Mouse (Mus musculus): ENCODE results near the gene Exoc3l2. TPM values are rescaled to one million over a fixed set of nuclear protein-coding genes. Genes with fewer than 3 reads are reported as not detected.

Gene Exoc3l2
- polyA plus RNA-seq, 1 experiment from 2014 or later = 8.0 TPM

GRCm38 (mm10) chr7:19455186-19455585 lies 7.9 kb upstream of the Exoc3l2 start:
- no peaks in the 10 kb centered on the region for H3K9me3 ChIP-seq (replicated peaks; ENCODE audit: low read length)
- no peak for TF ChIP-seq CTCF (IDR thresholded peaks at IDR 0.05; ENCODE audit: low read depth)
- ATAC-seq (replicated peaks; ENCODE audit: low FRiP score, low read depth) (no peak), DNase-seq (ENCODE audit: low spot score) (no peak)
- H3K9ac ChIP-seq (ENCODE audit: low read depth, low read length) = no peak overlapping the region
- H3K27ac ChIP-seq = no peak overlapping the region
- no peak overlapping the region for H3K4me2 ChIP-seq (ENCODE audit: low read length)
- peaks cover 12% of the 10 kb centered on the region for H3K36me3 ChIP-seq (ENCODE audit: insufficient read depth, low read length)
- 97% methylated on average over 4 of the region's 4 CpGs for WGBS
- H3K4me1 ChIP-seq (replicated peaks; ENCODE audit: insufficient read depth, low read length) = peaks cover 10% of the 10 kb centered on the region; the same call in 1 of the 2 replicates
- no peak overlapping the region for H3K4me3 ChIP-seq (replicated peaks; ENCODE audit: low read depth, low read length)
- no peaks in the 10 kb centered on the region for H3K27me3 ChIP-seq (ENCODE audit: insufficient read depth, low read length)

- Histone ChIP-seq H3K27ac (no peak overlapping the region), H3K4me1 (replicated peaks; ENCODE audit: insufficient read depth, low read length) (peaks cover 10% of the 10 kb centered on the region; the same call in 1 of the 2 replicates), H3K4me2 (ENCODE audit: low read length) (no peak overlapping the region), H3K9me3 (replicated peaks; ENCODE audit: low read length) (no peaks in the 10 kb centered on the region), H3K9ac (ENCODE audit: low read depth, low read length) (no peak overlapping the region), H3K4me3 (replicated peaks; ENCODE audit: low read depth, low read length) (no peak overlapping the region), H3K27me3 (ENCODE audit: insufficient read depth, low read length) (no peaks in the 10 kb centered on the region), H3K36me3 (ENCODE audit: insufficient read depth, low read length) (peaks cover 8% of the 10 kb centered on the region)
- ATAC-seq (replicated peaks; ENCODE audit: low FRiP score, low read depth) (no peak), DNase-seq (ENCODE audit: low spot score) (no peak)
- WGBS = 70% methylated on average over 11 of the region's 11 CpGs
- no peak for TF ChIP-seq CTCF (IDR thresholded peaks at IDR 0.05; ENCODE audit: low read depth)
Measured at GRCm38 (mm10) chr7:19455819-19456495, 7.2 kb upstream of the Exoc3l2 start.

- Histone ChIP-seq H3K4me1 (replicated peaks; ENCODE audit: insufficient read depth, low read length) (peaks cover 10% of the 10 kb centered on the region; the same call in 1 of the 2 replicates), H3K27ac (no peak overlapping the region), H3K4me3 (replicated peaks; ENCODE audit: low read depth, low read length) (no peak overlapping the region), H3K9me3 (replicated peaks; ENCODE audit: low read length) (no peaks in the 10 kb centered on the region), H3K9ac (ENCODE audit: low read depth, low read length) (no peak overlapping the region), H3K36me3 (ENCODE audit: insufficient read depth, low read length) (0 out of 2 replicates have a peak, but pooled peaks cover 3% of the 10 kb centered on the region), H3K27me3 (ENCODE audit: insufficient read depth, low read length) (no peaks in the 10 kb centered on the region), H3K4me2 (ENCODE audit: low read length) (peak overlapping the region; percentile 95)
- WGBS = 92% methylated on average over 7 of the region's 7 CpGs
- no peak for ATAC-seq (replicated peaks; ENCODE audit: low FRiP score, low read depth)
- no peak for DNase-seq (ENCODE audit: low spot score)
- no peak for TF ChIP-seq CTCF (IDR thresholded peaks at IDR 0.05; ENCODE audit: low read depth)
Measured at GRCm38 (mm10) chr7:19456628-19457027, 6.5 kb upstream of the Exoc3l2 start.

- ATAC-seq (replicated peaks; ENCODE audit: low FRiP score, low read depth) = peak; percentile 18; the same call in 1 of the 2 replicates
- WGBS = 4% methylated on average over 14 of the region's 14 CpGs
- peak overlapping the region; percentile 95 for H3K4me2 ChIP-seq (ENCODE audit: low read length)
Measured at GRCm38 (mm10) chr7:19457414-19458071, 5.6 kb upstream of the Exoc3l2 start.

GRCm38 (mm10) chr7:19458072-19458486 lies 5.1 kb upstream of the Exoc3l2 start:
- no peaks in the 10 kb centered on the region for H3K27me3 ChIP-seq (ENCODE audit: insufficient read depth, low read length)
- ATAC-seq (replicated peaks; ENCODE audit: low FRiP score, low read depth) (peak; percentile 72), DNase-seq (ENCODE audit: low spot score) (peak; percentile 91)
- H3K36me3 ChIP-seq (ENCODE audit: insufficient read depth, low read length) = 0 out of 2 replicates have a peak, but pooled peaks cover 3% of the 10 kb centered on the region
- no peaks in the 10 kb centered on the region for H3K9me3 ChIP-seq (replicated peaks; ENCODE audit: low read length)
- WGBS = 0% methylated on average over 24 of the region's 31 CpGs
- H3K4me1 ChIP-seq (replicated peaks; ENCODE audit: insufficient read depth, low read length) = peaks cover 10% of the 10 kb centered on the region; the same call in 1 of the 2 replicates
- H3K27ac ChIP-seq = peak overlapping the region; percentile 85
- peak overlapping the region; percentile 83 for H3K4me3 ChIP-seq (replicated peaks; ENCODE audit: low read depth, low read length)
- peak; percentile 58 for TF ChIP-seq CTCF (IDR thresholded peaks at IDR 0.05; ENCODE audit: low read depth)
- H3K4me2 ChIP-seq (ENCODE audit: low read length) = peak overlapping the region; percentile 95
- H3K9ac ChIP-seq (ENCODE audit: low read depth, low read length) = peak overlapping the region; percentile 89

More at GRCm38 (mm10) chr7:19457414-19458071, 5.6 kb upstream of the Exoc3l2 start:
- Histone ChIP-seq H3K4me3 (replicated peaks; ENCODE audit: low read depth, low read length) (peak overlapping the region; percentile 83), H3K9me3 (replicated peaks; ENCODE audit: low read length) (no peaks in the 10 kb centered on the region), H3K27me3 (ENCODE audit: insufficient read depth, low read length) (no peaks in the 10 kb centered on the region), H3K9ac (ENCODE audit: low read depth, low read length) (peak overlapping the region; percentile 89), H3K4me1 (replicated peaks; ENCODE audit: insufficient read depth, low read length) (peaks cover 10% of the 10 kb centered on the region; the same call in 1 of the 2 replicates), H3K36me3 (ENCODE audit: insufficient read depth, low read length) (0 out of 2 replicates have a peak, but pooled peaks cover 3% of the 10 kb centered on the region), H3K27ac (peak overlapping the region; percentile 85)
- TF ChIP-seq CTCF (IDR thresholded peaks at IDR 0.05; ENCODE audit: low read depth) = no peak
- DNase-seq (ENCODE audit: low spot score) = no peak

- H3K36me3 ChIP-seq (ENCODE audit: insufficient read depth, low read length) = 0 out of 2 replicates have a peak, but pooled peaks cover 3% of the 10 kb centered on the region
- TF ChIP-seq CTCF (IDR thresholded peaks at IDR 0.05; ENCODE audit: low read depth) = no peak
- 0% methylated on average over 19 of the region's 42 CpGs for WGBS
- peak within 1 kb of the TSS; percentile 85 for H3K27ac ChIP-seq
- H3K4me3 ChIP-seq (replicated peaks; ENCODE audit: low read depth, low read length) = peak within 1 kb of the TSS; percentile 83
- H3K4me2 ChIP-seq (ENCODE audit: low read length) = peak within 1 kb of the TSS; percentile 95
- peaks cover 10% of the 10 kb centered on the region; the same call in 1 of the 2 replicates for H3K4me1 ChIP-seq (replicated peaks; ENCODE audit: insufficient read depth, low read length)
- ATAC-seq (replicated peaks; ENCODE audit: low FRiP score, low read depth) (peak; percentile 82), DNase-seq (ENCODE audit: low spot score) (peak; percentile 91)
- no peaks in the 10 kb centered on the region for H3K9me3 ChIP-seq (replicated peaks; ENCODE audit: low read length)
- peak within 1 kb of the TSS; percentile 89 for H3K9ac ChIP-seq (ENCODE audit: low read depth, low read length)
- no peaks in the 10 kb centered on the region for H3K27me3 ChIP-seq (ENCODE audit: insufficient read depth, low read length)
Measured at GRCm38 (mm10) chr7:19458591-19459111, 4.5 kb upstream of the Exoc3l2 start, which contains the start of gene Mark4. Gene Mark4 (minus strand): TSS chr7:19458821.
